Mouse (Mus musculus) kidney, postnatal 10 days (tissue): ENCODE results near the gene Zfp26.

Experiments
- DNase-seq: peaks from one replicate; pipeline ENCODE4 v3.0.0; 2021; ENCODE audit warnings: mixed read lengths

Zfp26 gene

DNA sequence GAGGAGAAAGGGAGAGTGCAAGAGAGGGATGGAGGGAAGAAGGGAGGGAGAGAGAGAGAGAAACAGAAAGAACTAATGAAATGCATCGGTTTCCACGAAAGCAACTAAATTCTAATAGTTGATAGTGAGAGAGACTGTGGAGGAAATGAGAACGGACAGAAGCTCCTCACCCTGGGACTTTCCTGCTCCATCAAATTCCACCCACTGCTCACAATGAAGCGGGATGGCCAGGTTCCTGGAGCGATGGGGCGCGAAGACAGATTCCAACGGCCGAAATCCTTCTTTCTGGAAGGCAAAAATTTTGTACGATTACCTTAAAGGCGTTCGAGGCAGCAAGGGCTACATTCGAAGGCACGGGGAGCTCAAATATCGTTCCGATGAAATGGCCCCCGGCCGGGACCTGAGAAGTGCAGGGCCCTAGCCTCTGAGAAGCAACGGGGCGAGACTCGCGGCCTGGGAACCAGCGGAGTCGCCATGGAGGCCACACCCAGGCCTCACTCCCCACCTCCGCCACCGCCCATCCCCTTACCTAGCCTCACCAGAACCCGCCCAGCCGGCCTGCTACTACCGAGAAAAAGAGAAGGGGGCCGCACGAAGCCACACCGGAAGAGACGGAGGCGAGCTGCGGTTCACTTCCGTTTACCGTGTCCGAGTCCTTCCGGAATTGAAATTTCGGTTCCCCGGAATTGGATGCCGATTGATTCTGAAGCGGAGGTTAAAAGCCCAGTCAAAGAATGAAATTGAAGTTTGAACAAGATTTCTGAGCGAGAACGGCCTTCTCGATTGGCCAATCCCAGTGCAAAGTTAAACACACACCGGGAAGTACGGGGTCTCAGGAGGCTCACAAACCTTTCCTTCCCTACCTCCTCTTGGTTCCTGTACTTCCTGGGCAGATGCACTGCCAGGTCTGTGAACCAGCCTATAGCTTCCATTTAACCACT, at the start of gene Zfp26:
TSS of gene Zfp26 (minus strand) at position 786 of the 941 bp plus-strand sequence.
- DNase-seq, result peak; percentile 85

DNA sequence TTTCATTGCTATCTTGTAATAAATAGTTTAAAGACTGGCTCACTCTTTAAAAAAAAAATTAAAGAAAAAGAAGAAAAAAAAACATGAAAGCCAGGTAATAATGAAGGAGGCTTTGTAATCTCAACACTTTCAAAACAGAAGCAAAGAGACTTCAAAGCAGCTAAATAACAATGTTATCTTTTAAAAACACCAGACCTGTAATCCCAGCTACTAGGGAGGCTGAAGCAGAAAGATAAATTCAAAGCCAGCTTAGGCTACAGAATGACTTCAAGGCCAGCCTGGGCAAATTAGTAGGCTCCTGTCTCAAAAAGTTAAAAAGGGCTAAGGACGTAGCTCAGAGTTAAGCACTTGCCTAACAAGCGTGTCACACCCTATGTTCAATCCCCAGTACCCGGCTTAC, 49.7 kb upstream of the Zfp26 start:
- no peak for DNase-seq

- peak; percentile 23 for DNase-seq
Observed at GRCm38 (mm10) chr9:20504801-20505200, 44.8 kb upstream of the Zfp26 start.

GRCm38 (mm10) chr9:20493281-20493680, 33.3 kb upstream of the Zfp26 start:
- no peak for DNase-seq

- DNase-seq, result peak; percentile 92
Observed at GRCm38 (mm10) chr9:20492527-20493233, 32.7 kb upstream of the Zfp26 start, which contains the start of gene Zfp426. Gene Zfp426 (minus strand): TSS chr9:20492746.

- no peak for DNase-seq
Observed at GRCm38 (mm10) chr9:20491858-20492526, 32.0 kb upstream of the Zfp26 start.

DNA sequence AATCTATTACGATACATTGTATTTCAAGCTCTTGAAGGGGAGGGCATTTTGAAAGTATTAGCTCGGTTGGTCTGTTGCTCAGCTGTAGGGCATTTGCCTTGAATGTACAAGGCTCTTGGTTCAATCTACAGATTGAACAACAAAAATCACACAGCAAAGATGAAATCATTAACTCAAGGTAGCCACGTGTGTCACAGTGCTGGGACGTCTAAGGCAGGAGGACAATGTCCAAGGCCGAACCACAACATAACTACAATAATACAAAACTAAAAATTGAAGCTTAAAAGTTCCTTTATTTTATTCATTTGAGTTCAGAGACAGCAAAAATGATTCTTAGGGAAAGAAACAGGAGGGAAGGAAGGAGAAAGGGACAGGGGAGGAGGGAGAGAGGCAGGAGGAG, 29.6 kb upstream of the Zfp26 start:
- no peak for DNase-seq

DNA sequence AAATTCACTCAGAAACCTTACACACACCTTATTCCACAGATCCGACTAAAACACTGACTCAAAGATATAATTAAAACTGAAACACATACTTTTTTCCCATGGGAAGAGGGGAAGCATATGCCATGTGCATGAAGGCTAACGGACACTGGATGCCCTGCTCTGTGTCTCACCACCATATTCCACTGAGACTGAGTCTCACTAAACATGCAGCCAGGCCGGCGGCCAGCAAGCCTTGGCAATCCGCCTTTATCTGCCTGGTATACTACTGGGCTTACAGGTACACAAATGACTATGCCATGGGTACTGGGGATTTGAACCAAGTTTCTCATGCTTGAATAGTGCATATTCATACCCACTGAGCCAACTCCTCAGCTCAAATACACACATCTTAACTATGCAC, 19.4 kb upstream of the Zfp26 start:
- peak; percentile 43 for DNase-seq

GRCm38 (mm10) chr9:20476632-20477031, 16.7 kb upstream of the Zfp26 start:
- no peak for DNase-seq

DNA sequence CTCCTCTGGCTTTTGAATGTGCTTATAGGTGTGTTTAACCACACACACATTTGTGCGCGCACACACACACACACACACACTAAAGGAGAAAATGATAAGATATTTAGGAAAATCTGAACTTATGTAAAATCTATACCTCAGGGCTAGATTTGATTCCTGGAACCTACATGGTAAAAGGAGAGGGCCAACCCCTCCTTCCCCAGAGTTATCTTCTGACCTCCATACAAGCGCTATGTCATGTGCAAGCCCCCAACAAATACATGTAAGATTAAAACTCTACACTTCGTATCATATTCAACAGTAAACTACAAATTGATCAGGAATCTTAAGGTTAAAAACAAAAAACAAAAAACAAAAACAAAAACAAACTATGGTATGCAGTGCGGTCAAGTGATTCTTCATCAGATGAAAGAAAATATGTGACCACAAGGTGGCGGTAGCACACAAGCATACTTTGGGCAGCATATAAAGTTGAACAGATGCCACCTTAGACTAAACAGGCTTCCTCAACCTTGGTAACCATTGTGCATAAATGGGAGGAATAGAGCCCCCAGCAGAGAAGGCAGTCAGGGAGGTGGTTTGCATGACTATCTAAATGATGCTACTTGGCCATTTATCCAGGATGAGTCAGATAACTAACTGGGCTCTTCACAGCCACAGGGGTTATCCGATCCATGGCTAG, 6.9 kb upstream of the Zfp26 start:
- peak; percentile 79 for DNase-seq

- DNase-seq, result no peak
Observed at GRCm38 (mm10) chr9:20453647-20454046, 6.3 kb downstream of the Zfp26 start.

DNA sequence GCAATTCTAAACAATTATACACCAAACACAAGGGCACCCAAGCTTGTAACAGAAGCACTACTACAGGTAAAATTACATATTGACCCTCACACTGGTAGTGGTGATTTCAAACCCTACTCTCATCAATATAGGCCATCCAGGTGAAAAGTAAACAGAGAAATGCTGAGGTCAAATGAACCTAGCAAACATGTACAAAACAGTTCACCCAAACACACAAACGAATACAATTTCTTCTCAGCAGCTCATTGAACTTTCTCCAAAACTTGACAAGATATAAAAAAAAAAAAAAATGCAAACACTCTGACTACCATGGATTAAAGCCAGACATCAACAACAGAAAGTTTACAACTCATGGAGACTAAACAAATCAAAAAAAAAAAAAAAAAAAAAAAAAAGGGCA, 8.5 kb downstream of the Zfp26 start:
- no peak for DNase-seq

- DNase-seq, result no peak
Observed at GRCm38 (mm10) chr9:20443183-20443783, 16.7 kb downstream of the Zfp26 start.

DNA sequence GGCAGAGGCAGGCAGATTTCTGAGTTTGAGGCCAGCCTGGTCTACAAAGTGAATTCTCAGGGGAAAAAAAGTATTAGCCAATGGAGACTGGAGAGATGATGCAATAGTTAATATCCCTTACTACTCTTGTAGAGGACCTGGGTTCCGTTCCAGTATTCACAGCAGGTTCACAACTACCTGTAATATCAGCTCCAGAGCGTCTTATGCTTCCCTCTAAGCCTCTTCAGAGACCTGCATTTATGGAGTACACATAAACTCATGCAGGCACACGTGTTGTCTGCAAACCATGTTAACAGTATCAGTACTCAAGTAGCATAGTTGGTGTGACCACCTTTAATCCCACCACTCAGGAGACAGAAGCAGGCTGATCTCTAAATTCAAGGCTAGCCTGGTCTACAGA, 30.0 kb downstream of the Zfp26 start:
- DNase-seq, result no peak

DNA sequence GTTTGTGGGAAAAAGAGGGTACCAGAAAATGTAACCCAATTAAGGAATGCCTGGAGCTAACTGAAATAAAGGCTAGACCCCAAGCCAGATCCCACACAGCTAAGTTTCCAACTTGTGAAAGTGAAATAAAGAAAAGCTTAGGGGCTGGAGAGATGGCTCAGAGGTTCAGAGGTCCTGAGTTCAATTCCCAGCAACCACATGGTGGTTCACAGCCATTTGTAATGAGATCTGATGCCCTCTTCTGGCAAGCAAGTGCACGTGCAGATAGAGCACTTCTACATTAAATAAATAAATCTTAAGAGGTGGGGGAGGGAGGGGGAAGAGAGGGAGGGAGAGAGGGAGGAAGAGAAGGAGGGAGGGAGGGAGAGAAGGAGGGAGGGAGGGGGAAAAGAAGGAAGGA, 48.5 kb downstream of the Zfp26 start:
- DNase-seq, result no peak

- DNase-seq, result no peak
Observed at GRCm38 (mm10) chr9:20409319-20409718, 50.6 kb downstream of the Zfp26 start.

DNA sequence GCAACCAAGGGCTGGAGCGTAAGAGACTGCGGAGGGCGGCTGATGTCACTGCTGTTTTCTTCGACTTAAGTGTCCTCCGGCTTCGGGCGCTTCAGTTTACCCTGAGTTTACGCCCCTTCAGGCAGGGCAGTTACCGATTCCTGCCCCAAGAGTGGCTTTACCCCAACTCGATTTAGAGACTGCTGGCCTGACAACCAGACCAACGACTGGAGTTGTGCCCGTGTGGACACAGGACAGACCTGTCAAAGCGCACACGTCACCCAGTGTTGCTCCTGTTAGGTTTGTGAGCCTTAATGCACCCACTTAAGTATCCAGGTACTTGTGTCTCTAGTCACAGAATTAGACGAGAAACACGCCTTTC, 74.6 kb downstream of the Zfp26 start:
- DNase-seq, result no peak

GRCm38 (mm10) chr9:20384532-20385342, 75.2 kb downstream of the Zfp26 start, which contains the start of gene Zfp560:
Gene Zfp560 (minus strand): TSS chr9:20385177.
- DNase-seq, result peak; percentile 94

DNA sequence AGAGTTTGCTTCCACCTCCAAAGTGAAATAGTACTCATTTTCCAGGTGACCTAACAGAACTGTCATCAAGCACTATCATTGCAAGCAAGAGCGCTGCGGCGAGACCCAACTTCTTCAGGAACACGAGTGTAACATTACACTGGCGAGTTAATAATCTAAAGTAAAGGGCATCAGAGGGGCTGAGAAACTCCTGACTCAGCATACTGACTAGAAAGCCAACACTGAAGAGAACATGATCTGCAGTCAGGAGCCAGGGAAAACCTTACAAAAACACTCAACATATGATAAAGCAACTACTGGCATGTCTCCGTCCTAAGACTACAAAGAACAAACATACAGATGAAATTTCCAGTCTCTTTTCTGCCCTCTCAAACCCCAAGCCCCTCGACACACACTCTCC, 76.3 kb downstream of the Zfp26 start:
- DNase-seq, result no peak
